Mouse (Mus musculus) frontal cortex, postnatal 10 days (tissue): ENCODE data around the gene Wbp1l.
"Not testable (repeated sequence)": the region's sequence is repeated elsewhere in the genome, so short reads cannot be mapped to it uniquely, and the experiment has no call there.

Experiments used
- DNase-seq, 2 experiments: peaks; one replicate each; pipeline ENCODE4 v3.0.0; 2022; ENCODE audit warnings: low spot score in 2 of 2, mixed read lengths in 1 of 2

Wbp1l gene

GRCm38 (mm10) chr19:46598720-46599252, at the start of gene Wbp1l:
Wbp1l (plus strand) TSS chr19:46599084.
- DNase-seq = peak; percentile 97 to 99

- DNase-seq = no peak
These were observed 48.5 kb upstream of the Wbp1l start for GRCm38 (mm10) chr19:46550385-46550784.

- no peak for DNase-seq
These were observed 46.4 kb upstream of the Wbp1l start for GRCm38 (mm10) chr19:46552496-46552895.

GRCm38 (mm10) chr19:46553541-46553955, 45.3 kb upstream of the Wbp1l start:
- DNase-seq = peak in 1 of 2 experiments; percentile 51

- DNase-seq = no peak
These were observed 40.9 kb upstream of the Wbp1l start for GRCm38 (mm10) chr19:46558009-46558408.

GRCm38 (mm10) chr19:46558631-46559030, 40.3 kb upstream of the Wbp1l start:
- DNase-seq = no peak

- peak in 1 of 2 experiments; percentile 27 for DNase-seq
These were observed 36.8 kb upstream of the Wbp1l start for GRCm38 (mm10) chr19:46562132-46562531.

- no peak for DNase-seq
These were observed 36.0 kb upstream of the Wbp1l start for GRCm38 (mm10) chr19:46562581-46563515.

GRCm38 (mm10) chr19:46563603-46564002, 35.3 kb upstream of the Wbp1l start:
- DNase-seq = no peak

- DNase-seq = no peak
These were observed 34.8 kb upstream of the Wbp1l start for GRCm38 (mm10) chr19:46564043-46564462.

GRCm38 (mm10) chr19:46571211-46571877, 27.5 kb upstream of the Wbp1l start:
- not testable (repeated sequence) for DNase-seq

- no peak for DNase-seq
These were observed 27.0 kb upstream of the Wbp1l start for GRCm38 (mm10) chr19:46571878-46572244.

- DNase-seq = no peak
These were observed 26.3 kb upstream of the Wbp1l start for GRCm38 (mm10) chr19:46572548-46572947.

- peak; percentile 92 to 93 for DNase-seq
These were observed 25.6 kb upstream of the Wbp1l start, which contains the start of the genes Arl3 and Sfxn2 for GRCm38 (mm10) chr19:46572951-46573937. Arl3 (minus strand) TSS chr19:46573198. Sfxn2 (plus strand) TSS chr19:46573365.

- DNase-seq = no peak
These were observed 24.9 kb upstream of the Wbp1l start for GRCm38 (mm10) chr19:46573990-46574389.

- DNase-seq = no peak
These were observed 23.7 kb upstream of the Wbp1l start for GRCm38 (mm10) chr19:46575196-46575595.

GRCm38 (mm10) chr19:46587823-46588508, 10.9 kb upstream of the Wbp1l start:
- DNase-seq = peak; percentile 62 to 76

GRCm38 (mm10) chr19:46591575-46591974, 7.3 kb upstream of the Wbp1l start:
- DNase-seq = no peak

- no peak for DNase-seq
These were observed 6.0 kb upstream of the Wbp1l start for GRCm38 (mm10) chr19:46592751-46593439.

- DNase-seq = no peak
These were observed 697 bp upstream of the Wbp1l start for GRCm38 (mm10) chr19:46598187-46598586.
